Mouse (Mus musculus) bone marrow, adult 2 months (tissue): ENCODE results near the gene Slc9a8. TPM values are rescaled to one million over a fixed set of nuclear protein-coding genes. Genes with fewer than 3 reads are reported as not detected.

Experiments used
- H3K27ac ChIP-seq: fragments of 200-500 bp; 2 replicates; pipeline ENCODE4 v1.5.1; 2012; ENCODE audit warnings: low read depth, mild to moderate bottlenecking, control low read depth, inconsistent platforms, low read length; ENCODE audit not compliant: control insufficient read depth, poor library complexity, insufficient read depth
- H3K4me1 ChIP-seq: fragments of 200-500 bp; 2 replicates; pipeline ENCODE4 v1.6.1; 2011; ENCODE audit warnings: low read length; ENCODE audit not compliant: control insufficient read depth, insufficient read depth
- H3K4me3 ChIP-seq: fragments of 200-500 bp; replicated peaks from 2 replicates; pipeline ENCODE3; 2011; ENCODE audit warnings: mild to moderate bottlenecking, low read depth, low read length, control low read depth; ENCODE audit not compliant: control insufficient read depth
- CTCF ChIP-seq: fragments of 200-500 bp; IDR thresholded peaks from 2 replicates; pipeline ENCODE4 v1.5.1; 2011; ENCODE audit warnings: low read length, control low read depth; ENCODE audit not compliant: control insufficient read depth, insufficient read depth
- POLR2A ChIP-seq: fragments of 200-500 bp; IDR thresholded peaks from 2 replicates; pipeline ENCODE4 v1.6.1; 2011; ENCODE audit warnings: low read depth, mild to moderate bottlenecking, control low read depth, low read length, borderline replicate concordance; ENCODE audit not compliant: control insufficient read depth
- WGBS: fragments of 180-500 bp; shearing (Covaris S2); methylation state at CpG from one replicate; pipeline ENCODE4 v1.1.7; 2018; 5-methylcytosine and 5-hydroxymethylcytosine counted together
- polyA plus RNA-seq: library from polyadenylated mRNA; stranded (reverse); fragments of >200 nt; gene quantifications from 2 replicates; pipeline ENCODE4 v1.2.4, GENCODE M21; 2011; ENCODE audit warnings: low replicate concordance; ENCODE audit not compliant: missing spikeins, insufficient read depth, insufficient read length

The Slc9a8 gene
- polyA plus RNA-seq, 1 experiment: 49.4 TPM

GRCm38 (mm10) chr2:167459071-167459865 is 37.8 kb downstream of the Slc9a8 start:
- TF ChIP-seq CTCF: no peak
- no peak for TF ChIP-seq POLR2A
- Histone ChIP-seq H3K27ac (no peak overlapping the region), H3K4me1 (no peaks in the 10 kb centered on the region; the same call in 1 of the 2 replicates), H3K4me3 (no peak overlapping the region)
- 91% methylated on average over 6 of the region's 6 CpGs for WGBS

GRCm38 (mm10) chr2:167462954-167463353 is 41.4 kb downstream of the Slc9a8 start:
- H3K4me3 ChIP-seq: no peak overlapping the region
- no peak overlapping the region for H3K27ac ChIP-seq
- TF ChIP-seq CTCF (peak; percentile 93), POLR2A (no peak)
- H3K4me1 ChIP-seq: no peaks in the 10 kb centered on the region
- 68% methylated on average over 6 of the region's 6 CpGs for WGBS

GRCm38 (mm10) chr2:167463802-167464201 is 42.3 kb downstream of the Slc9a8 start:
- WGBS: 89% methylated on average over 5 of the region's 5 CpGs

GRCm38 (mm10) chr2:167465951-167466350 is 44.4 kb downstream of the Slc9a8 start:
- H3K4me3 ChIP-seq: no peak overlapping the region
- H3K27ac ChIP-seq: no peak overlapping the region
- 90% methylated on average over 3 of the region's 3 CpGs for WGBS
- TF ChIP-seq POLR2A (no peak), CTCF (no peak)
- no peaks in the 10 kb centered on the region for H3K4me1 ChIP-seq

More at GRCm38 (mm10) chr2:167463802-167464201, 42.3 kb downstream of the Slc9a8 start:
- H3K4me3 ChIP-seq: no peak overlapping the region
- no peak for TF ChIP-seq POLR2A
- H3K27ac ChIP-seq: no peak overlapping the region
- H3K4me1 ChIP-seq: no peaks in the 10 kb centered on the region

- Histone ChIP-seq H3K4me1 (no peaks in the 10 kb centered on the region), H3K27ac (no peak overlapping the region), H3K4me3 (no peak overlapping the region)
- 41% methylated on average over 5 of the region's 5 CpGs for WGBS
- no peak for TF ChIP-seq POLR2A
- TF ChIP-seq CTCF: no peak
Measured at GRCm38 (mm10) chr2:167467214-167467613, 45.7 kb downstream of the Slc9a8 start.

- no peaks in the 10 kb centered on the region for H3K4me1 ChIP-seq
- no peak for TF ChIP-seq CTCF
- no peak for TF ChIP-seq POLR2A
- no peak overlapping the region for H3K4me3 ChIP-seq
- 85% methylated on average over 6 of the region's 6 CpGs for WGBS
- H3K27ac ChIP-seq: no peak overlapping the region
Measured at GRCm38 (mm10) chr2:167468444-167468843, 46.9 kb downstream of the Slc9a8 start.

GRCm38 (mm10) chr2:167470611-167471010 is 49.1 kb downstream of the Slc9a8 start:
- Histone ChIP-seq H3K4me1 (no peaks in the 10 kb centered on the region), H3K27ac (no peak overlapping the region), H3K4me3 (no peak overlapping the region)
- 83% methylated on average over 3 of the region's 3 CpGs for WGBS
- TF ChIP-seq POLR2A (no peak), CTCF (no peak)

- TF ChIP-seq POLR2A: no peak
- no peak for TF ChIP-seq CTCF
- no peaks in the 10 kb centered on the region for H3K4me1 ChIP-seq
- H3K27ac ChIP-seq: no peak overlapping the region
- 85% methylated on average over 6 of the region's 6 CpGs for WGBS
- no peak overlapping the region for H3K4me3 ChIP-seq
Measured at GRCm38 (mm10) chr2:167471585-167471984, 50.1 kb downstream of the Slc9a8 start.
